Mouse (Mus musculus) adrenal gland, postnatal 36 days (tissue): Measurements from ENCODE around the gene Rictor. TPM values are rescaled to one million over a fixed set of nuclear protein-coding genes. Genes with fewer than 3 reads are reported as not detected.

ENCODE experiments used
- DNase-seq, 2 experiments: peaks; one replicate each; pipeline ENCODE4 v3.0.0; 2021; ENCODE audit warnings: mixed read lengths in 1 of 2
- long read RNA-seq, 2 experiments: library from polyadenylated mRNA; stranded (forward); transcript quantifications; one replicate each; pipeline ENCODE4 v2.0.0; 2021; ENCODE audit warnings: borderline sequencing depth in 2 of 2
- total RNA-seq, 2 experiments: library from RNA; stranded (reverse); gene quantifications; 2 replicates each; pipeline ENCODE4 v1.2.3; 2021

Gene Rictor
- 10 to 100 TPM; 25.6 to 25.7 TPM for total RNA-seq
- long read RNA-seq, experiment 1, partial matches to known transcripts = 0 of 5 reads
- long read RNA-seq, experiment 1, other reads (novel, unspliced or antisense) = 4 of 5 reads
- long read RNA-seq, experiment 2, partial matches to known transcripts = 0 of 2 reads
- long read RNA-seq, experiment 2, other reads (novel, unspliced or antisense) = 2 of 2 reads

DNA sequence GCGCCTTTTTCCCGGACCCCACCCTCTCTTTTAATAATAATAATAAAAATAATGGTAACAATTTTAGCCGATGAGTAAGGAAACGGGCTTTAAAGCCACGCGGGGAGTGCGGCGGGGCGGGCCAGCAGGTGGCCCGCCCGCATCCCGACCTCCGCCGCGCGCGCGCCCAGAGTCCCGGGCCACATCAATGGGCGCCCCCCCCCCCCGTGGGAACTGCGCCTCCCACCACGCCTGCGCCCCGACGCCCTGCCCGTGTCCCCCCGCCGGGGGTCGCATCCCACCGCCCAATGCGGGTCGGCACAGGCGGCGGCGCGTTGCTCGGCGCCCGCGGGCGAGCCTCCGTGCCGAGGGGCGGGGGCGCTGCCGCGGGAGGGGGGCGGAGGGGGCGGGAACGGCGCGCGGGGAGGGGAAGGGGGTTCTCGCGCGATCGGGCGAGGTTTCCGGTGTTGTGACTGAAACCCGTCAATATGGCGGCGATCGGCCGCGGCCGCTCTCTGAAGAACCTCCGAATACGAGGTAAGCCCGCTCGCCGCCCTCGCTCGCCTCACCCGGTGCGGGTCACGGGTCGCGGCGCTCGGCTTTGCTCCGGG, at the start of gene Rictor:
TSS of gene Rictor (plus strand) at position 444 of the 590 bp plus-strand sequence.
- peak; percentile 89 to 94 for DNase-seq

DNA sequence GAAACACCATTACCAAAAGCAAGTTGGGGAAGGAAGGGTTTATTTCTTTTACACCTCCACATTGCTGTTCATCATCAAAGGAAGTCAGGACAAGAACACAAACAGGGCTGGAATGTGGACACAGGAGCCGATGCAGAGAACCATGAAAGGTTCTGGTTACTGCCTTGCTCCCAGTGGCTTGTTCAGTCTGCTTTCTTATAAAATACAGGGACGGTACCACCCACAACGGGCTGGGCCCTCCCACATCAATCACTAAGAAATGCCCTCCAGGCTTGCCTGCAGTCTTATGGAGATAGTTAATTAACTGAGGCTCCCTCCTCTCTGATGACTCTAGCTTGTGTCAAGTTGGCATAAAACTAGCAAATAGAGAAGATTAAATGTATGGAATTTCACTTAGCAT, 46.2 kb upstream of the Rictor start:
- no peak for DNase-seq

DNA sequence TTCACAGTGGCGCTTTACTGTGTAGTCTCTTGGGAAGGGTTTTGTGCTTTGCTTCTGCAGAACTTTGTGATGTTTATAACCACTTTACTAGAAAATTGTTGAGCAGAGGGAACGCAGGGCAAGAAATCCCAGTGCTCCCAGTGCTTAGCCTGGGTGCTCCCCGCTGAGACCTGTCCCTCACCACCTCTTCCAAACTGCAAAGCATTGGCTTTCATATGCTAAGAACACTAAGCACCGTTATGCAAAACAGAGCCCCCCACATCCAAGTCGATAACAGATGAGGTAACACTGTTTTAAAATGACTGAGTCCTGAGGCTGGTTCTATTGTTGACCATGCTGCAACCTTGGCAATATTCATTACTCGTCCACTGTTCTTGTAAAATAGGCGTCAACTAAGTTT, 44.2 kb upstream of the Rictor start:
- DNase-seq = no peak

DNA sequence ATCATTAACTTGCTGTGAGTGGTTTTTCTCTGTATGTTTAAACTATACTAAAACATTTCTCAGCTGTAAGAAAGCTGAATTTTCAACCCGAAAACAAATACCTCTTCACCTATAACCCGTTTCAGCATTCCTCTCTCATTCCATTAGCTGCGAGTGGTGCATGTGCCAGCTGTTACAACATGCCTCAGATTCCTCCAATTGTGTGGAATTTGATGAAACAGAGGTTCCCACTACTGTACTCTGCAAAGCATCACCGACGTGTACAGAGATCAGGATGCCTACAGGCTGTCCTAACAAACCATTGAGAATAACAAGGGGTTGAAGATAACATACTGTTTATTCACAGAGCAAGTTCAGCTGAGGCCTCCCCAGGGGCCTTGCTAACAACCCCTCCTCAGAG, 42.1 kb upstream of the Rictor start:
- no peak for DNase-seq

DNA sequence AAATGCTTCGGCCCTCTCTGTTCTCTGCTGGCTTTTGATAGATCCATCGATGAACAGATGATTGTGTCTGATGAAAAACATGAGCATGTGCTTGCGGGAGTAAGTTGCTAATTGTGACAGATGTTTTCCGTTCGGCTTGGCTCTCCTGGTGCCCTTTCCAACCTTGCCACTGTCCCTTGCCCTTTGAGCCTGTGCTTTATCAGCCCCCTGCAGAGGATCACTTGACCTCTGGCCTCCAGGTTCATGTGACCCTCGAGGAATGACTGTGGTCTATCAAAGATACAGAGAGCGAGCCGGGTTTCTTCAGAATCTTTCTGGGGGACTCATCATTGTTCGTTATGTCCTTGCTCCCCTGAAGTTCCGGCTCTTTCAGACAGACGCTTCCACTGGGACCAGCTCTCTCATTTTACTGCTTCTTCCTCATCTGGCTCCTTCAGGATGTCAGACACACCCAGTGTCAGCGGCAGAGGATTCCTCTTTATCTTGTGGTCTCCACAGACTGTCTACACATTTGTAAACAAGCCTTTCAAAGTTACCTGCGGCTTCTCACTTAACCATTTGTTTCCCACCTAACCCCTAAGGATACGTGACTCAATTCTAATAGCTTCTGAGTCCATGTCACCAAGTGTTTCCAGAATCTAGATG, 39.3 kb upstream of the Rictor start:
- DNase-seq = no peak

DNA sequence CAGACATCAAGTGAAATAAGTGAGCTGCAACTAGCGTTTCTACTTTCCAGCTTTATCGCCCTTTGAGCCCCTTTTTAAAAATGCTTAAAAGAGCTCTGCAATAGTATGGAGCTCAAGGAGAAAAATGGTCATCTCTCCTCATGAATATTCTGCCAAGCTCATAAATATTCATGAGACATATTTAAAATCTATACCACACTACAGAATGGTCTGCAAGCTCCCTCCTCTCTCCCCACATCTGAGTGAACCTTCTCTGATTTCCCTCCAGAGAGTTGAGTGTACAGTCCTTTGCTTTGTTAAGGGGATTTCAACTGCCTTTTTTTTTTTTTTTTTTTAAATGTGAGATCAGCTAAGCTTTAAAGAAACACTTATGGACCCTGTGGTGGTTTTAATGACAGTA, 29.7 kb upstream of the Rictor start:
- DNase-seq = no peak

DNA sequence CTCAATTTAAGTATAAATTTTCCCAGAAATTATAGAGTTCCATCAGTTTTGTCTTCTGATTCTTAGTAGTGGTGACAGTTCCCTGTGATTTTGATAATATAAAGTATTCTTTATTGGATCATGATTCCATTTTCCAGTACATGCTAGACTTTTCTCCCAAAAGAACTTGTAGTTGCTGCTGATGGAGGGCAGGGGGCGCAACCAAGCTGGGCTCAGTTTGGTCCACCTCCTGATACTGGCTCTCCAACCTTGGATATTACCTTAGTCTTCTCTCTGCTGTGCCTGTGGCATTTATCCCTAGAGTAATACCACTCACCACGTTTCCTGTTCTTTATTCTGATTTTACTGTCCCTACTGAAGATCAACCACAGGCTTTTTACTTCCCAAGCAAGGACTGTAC, 6.0 kb upstream of the Rictor start:
- DNase-seq = peak; percentile 42 to 56

DNA sequence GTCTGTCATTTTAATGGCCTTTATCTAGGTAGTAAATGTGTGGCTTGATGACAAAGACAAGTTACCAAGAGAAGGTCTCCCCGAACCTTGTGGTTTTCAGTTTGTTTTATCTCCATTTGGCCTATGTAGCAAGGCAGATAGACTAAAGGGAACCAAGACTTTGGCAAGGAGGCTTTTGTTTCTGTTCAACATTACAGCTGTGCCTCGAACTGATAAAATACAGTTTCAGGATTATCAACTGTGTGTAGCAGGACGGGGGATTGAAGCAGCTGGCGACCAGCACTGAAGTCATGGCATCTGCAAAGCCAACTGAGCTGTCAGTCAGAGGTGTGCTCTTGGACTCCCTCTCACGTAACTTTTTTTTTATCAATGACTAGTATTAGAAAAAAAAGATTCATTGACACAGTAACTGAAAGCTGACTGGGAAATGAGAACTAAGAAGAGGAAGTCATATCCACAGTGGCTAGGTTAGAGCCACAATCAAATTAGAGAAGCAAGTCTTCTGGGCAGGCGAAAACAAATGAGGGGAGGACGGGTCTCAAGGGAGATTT, 2.8 kb upstream of the Rictor start:
- DNase-seq = no peak

DNA sequence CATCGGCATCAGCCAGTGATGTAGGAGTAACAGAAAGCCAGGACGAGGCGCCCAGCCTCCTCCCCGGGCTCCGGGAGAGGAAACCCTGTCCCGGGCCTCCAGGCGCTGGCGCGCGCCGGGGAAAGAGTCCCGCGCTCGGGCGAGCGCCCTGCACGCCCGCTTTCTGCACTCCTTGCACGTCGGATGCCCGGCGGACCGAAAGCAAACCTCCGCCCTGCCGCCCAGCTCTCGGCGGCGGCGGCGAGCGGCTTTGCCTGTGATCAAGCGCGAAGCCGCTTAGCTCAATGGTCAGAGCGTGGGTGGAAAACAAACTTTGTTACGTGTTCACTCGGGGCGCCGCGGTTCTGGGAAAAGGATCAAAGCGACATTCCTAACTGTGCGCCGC, 636 bp upstream of the Rictor start:
- peak; percentile 74 to 77 for DNase-seq

DNA sequence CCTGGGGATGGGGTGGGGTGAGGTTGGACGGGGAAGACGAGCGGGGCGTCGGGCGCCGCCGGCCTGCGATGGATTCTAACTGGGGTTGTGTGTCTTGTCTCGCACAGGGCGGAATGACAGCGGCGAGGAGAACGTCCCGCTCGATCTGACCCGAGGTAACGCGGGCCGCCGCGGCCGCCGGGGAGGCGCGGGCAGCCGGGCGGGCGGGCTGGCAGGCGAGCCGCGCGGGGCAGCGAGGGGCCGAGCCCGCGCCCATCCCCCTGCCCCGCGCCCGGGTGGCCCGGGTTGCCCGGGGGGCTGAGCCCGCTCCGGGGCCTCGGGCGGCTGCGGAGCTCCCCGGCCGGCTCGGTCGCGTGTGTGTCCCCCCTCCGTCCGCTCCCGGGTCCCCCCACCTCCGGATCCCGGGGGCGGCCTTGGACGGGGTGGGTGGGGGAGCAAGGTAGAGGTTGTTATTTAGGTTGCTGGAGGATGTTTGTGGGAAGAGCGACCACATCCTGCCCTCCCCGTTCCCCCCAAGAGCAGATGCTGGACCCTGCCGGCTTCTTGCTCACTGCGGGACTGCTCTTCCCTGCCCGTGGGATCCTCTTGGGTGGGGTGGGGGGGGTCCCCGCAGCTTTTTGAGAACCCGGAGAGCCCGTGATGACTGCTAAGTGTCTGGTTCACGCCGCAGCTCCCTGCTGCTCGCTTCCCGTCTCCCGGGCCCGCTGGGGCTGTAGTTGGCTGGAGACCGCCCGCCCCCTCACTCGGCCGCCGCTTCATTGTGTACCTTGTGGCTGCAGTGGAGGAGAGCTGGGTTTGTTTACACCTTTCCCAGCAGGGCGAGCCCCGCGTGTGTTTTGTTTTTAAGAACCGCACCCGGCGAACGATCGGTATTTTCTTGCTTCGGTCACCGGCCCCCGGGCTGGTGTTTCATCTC, 605 bp downstream of the Rictor start:
- peak; percentile 38 to 56 for DNase-seq

DNA sequence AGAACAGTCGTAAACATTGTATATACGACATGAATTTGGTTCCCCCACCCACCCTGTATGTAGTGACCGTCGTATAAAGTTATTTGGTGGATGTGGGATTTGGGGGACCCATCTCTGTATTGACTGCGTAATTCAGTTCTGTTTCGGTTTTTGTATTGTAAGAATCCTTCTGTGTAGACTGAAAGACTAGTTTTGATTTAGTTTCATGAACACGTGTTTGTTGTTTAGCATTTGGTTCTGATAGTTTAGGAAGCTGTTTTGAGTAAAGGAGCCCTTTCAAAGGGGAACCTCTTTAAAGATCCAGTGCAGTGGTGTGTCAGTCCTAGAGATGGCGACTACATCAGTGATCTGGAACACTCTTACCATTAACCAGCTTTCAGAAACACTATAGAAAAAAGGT, 1.4 kb downstream of the Rictor start:
- DNase-seq = no peak

DNA sequence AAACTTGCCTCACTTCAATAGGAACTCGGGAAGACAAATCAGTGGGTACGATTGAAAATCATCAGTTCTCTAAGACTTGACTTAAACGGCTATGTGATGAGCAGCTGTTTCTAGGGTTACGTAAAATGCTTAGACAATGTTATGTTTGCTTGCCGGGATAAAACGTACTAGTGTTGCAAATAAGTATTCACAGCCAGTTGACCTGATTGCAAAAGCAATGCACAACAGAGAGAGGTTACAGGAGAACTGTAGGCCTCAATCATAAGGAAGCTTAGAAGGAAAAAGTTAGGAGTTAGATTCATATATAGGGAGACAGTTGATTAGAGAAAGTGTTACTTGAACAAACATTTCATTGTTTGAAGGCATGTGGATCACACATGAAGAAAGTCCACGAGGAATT, 2.2 kb downstream of the Rictor start:
- no peak for DNase-seq

DNA sequence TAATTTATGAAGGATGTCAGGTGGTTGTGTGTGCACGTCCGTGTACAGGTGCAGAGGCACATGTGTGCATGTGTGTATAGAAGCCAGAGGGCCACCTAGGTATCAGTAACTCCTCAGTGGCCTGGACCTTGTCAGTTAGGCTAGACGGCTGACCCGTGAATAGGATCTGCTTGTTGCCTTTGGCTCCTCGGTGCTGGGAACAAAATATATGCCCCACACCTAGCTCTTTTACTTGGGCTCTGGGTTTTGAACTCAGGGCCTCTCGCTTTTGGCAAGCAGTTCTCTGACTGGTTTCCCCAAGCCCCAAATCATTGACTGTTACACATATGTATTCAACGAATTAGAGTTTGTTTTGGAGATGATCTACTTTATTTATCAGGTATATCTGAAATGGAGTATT, 3.0 kb downstream of the Rictor start:
- no peak for DNase-seq

DNA sequence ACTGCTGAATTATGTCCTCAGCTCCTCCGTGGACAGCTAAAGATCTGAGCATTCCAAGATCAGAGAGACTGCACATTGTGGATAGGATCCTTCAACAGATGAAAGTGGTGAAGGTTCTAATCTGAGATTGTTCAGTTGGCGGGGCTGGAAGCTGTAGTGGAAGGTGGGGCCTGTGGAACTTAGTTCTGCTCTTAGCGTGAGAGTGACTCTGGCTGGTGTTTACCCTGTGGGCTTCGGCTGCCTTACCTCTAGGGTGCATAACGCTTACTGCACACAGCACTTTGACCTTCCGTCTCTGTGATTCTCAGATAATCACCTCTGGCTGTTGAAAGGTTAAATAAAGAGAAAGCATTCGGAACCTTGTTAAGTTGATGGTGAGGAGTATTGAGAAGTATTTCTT, 6.6 kb downstream of the Rictor start:
- DNase-seq = no peak

DNA sequence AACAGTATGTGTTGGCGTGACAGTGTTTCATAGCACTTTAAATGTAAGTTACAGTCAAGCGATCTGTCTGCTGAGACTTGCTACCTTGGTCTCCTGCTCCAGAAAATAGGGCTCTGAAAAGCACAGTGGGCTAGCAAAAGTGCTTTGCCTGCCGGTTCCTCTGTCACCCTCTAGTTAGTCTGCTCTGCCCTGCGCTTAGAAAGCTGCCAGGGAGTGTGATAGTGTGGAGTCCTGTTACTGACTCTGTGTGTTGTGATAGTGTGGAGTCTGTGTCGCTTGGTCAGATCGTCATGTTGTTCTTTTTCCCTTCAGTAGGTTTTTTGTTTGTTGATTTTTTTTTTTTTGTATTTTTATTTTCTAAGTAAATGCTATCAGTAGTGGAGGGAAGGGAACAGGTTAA, 7.1 kb downstream of the Rictor start:
- DNase-seq = no peak

DNA sequence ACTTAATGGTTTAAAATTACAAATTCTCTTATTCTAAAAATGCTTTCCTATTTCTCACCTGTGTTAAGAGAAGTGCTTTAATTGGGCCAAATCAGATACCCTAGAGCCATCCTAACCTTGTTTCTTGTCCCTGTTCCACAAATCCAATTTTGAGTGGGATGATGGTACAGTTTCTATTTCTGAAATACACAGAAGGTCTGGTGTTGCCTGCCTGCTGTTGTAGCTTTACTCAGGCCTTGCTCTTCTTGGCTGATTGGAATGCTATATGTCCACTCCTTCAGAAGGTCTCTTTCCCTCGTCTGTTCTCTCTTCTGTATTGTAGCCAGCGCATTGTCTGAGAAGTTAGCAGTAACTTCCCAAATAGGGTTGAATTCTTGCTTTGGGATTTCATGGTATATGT, 13.2 kb downstream of the Rictor start:
- DNase-seq = no peak

DNA sequence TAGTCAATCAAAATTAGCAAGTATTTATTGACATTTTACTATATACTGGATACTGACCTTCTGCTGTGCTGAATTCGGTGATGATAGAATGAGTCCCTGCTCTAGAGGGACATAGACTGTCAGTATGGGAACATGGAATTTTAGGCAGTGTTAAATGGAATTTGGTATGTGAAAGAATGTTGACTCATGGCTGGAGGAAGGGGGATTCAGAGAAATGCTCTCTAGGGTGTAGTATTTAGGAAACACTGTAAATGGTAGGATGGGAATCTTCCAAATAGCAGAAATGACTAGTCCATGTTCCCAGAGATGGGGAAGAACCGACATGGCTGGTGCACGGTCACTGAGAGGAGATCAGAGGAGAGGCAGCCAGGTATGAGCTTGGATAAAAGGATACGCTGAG, 13.6 kb downstream of the Rictor start:
- no peak for DNase-seq

DNA sequence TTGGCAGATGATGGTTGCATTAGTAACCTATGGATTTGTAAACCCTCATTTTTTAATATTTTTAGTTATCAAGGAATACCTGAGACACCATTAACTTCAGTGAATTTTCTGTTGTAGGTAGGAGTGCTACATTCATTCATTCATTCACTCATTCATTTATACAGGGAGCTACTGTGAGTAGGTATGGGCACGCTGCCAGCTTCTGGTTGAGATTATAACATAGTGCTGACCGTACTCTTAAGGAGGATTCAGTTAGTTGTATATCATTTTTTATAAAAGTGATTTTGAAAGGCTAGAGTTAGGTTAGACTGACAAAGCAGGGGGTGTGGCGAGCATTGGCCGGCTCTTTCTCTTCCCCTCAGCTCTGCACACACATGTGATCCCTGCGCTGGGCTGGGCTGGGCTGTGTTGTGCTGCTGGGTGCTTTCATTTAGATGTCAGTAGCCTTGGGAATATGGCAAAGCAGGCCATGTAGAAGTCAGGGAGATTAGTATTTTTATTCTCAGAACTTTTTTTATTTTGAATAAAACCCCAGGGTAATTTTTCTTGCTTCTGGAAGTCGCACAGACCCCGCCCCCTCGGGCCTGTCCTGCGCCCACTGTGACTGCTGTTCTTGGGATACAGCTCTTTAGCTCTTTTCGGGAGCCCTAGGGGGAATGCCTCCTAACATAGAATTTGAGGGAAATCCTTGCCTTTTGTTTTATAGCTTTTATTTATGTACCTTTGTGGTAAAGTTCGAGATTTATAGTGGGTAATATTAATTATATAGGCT, 14.4 kb downstream of the Rictor start:
- DNase-seq = no peak

DNA sequence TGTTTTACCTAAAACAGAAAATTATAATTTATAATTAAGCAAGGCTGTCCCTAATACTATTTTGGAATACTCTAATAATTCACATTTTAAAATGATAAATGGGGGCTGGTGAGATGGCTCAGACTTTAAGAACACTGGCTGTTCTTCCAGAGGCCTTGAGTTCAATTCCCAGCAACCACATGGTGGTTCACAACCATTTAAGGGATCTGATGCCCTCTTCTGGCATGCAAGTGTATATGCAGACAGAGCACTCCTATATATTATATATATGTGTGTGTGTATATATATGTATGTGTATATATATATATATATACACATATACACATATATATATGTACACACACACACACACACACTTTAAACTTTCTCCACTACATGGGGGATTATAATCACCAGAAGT, 15.2 kb downstream of the Rictor start:
- DNase-seq = no peak

DNA sequence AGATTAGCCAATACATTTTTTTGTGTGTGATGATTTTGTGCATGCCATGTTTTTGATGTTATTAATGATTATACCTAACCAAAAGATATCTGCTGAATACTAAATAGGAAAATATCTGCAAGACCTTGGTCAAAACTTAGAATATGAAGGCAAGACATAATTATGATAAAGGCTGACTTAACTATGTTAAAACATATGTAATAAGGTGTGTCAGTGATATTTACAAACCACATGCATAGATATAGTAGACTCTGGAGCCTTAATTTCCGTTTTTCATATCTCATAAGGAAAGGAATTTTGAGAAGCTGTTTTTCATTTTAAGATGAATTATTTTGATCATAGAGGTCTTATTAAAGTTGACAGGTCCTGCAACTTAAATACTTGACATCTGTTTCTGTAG, 16.3 kb downstream of the Rictor start:
- DNase-seq = no peak

DNA sequence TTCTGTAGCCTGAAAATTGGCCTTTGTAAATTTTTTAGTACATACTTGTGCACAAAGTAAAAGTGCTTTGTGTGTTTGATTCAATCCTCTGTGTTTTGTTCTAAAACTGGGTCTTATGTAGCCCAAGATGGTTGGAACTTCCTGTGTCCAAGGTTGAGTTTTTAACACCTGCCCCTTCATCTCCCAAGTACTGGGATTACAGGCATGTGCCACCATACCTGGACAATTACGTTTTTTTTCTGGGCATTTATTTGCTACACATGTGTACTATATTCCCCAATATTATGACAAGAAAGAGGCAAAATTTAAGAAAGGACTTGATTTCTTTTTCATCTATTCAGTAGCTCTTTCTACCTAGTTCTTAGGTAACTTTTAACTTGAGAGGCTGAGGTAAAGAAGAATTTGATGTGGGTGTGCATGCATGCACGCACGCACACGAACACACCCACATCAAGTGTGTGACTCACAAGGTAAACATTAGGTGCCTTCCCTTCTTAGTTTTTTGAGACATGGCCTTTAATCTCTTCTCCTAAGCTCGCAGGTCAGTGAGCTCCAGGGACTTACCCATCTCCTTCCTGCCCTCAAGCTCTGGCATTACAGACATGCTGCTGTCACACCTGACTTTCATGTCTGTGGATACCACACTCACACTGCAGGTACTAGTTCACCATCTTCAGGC, 18.1 kb downstream of the Rictor start:
- DNase-seq = no peak
